Mouse (Mus musculus): ENCODE measurements around the gene Fkbp11. TPM values are rescaled to one million over a fixed set of nuclear protein-coding genes. Genes with fewer than 3 reads are reported as not detected.

The Fkbp11 gene
- polyA plus RNA-seq (2012; rRNA removed; ENCODE audit: low replicate concordance): 8.5 and 30.4 TPM in 2 replicates

GRCm38 (mm10) chr15:98727443-98728321, at the start of gene Fkbp11:
Gene Fkbp11, minus strand, starts transcription at chr15:98728198.

GRCm38 (mm10) chr15:98777762-98778161, 49.8 kb upstream of the Fkbp11 start, which contains the start of gene Wnt10b:
Gene Wnt10b, minus strand, starts transcription at chr15:98778150.

GRCm38 (mm10) chr15:98762670-98763529, 34.9 kb upstream of the Fkbp11 start, which contains the start of gene Arf3:
Gene Arf3, minus strand, starts transcription at chr15:98763214.

GRCm38 (mm10) chr15:98707766-98708372, 20.1 kb downstream of the Fkbp11 start, which contains the start of gene Ccdc65:
Gene Ccdc65, plus strand, starts transcription at chr15:98708207.

GRCm38 (mm10) chr15:98676940-98677728, 50.9 kb downstream of the Fkbp11 start, which contains the start of gene Rnd1:
Gene Rnd1, minus strand, starts transcription at chr15:98677461.

Other genes with a start within 250 kb of the Fkbp11 start
- 0.93 TPM in 1 of 2 replicates, not detected in the other for gene Lalba, start 245.5 kb downstream of the Fkbp11 start, polyA plus RNA-seq (2012; rRNA removed; ENCODE audit: low replicate concordance)
- not detected in 2 replicates for gene Olfr279, start 235.8 kb downstream of the Fkbp11 start, polyA plus RNA-seq (2012; rRNA removed; ENCODE audit: low replicate concordance)
- gene Kansl2, start 193.9 kb downstream of the Fkbp11 start, polyA plus RNA-seq (2012; rRNA removed; ENCODE audit: low replicate concordance): 34.5 and 55.4 TPM in 2 replicates
- 9.7 and 16.1 TPM in 2 replicates for gene Ccnt1, start 157.3 kb downstream of the Fkbp11 start, polyA plus RNA-seq (2012; rRNA removed; ENCODE audit: low replicate concordance)
- 0.73 TPM in 1 of 2 replicates, not detected in the other for gene 4930415O20Rik, start 157.2 kb downstream of the Fkbp11 start, polyA plus RNA-seq (2012; rRNA removed; ENCODE audit: low replicate concordance)
- gene Adcy6, start 118.1 kb downstream of the Fkbp11 start, polyA plus RNA-seq (2012; rRNA removed; ENCODE audit: low replicate concordance): 107 and 116 TPM in 2 replicates
- 21.0 and 124 TPM in 2 replicates for gene Cacnb3, start 97.4 kb downstream of the Fkbp11 start, polyA plus RNA-seq (2012; rRNA removed; ENCODE audit: low replicate concordance)
- 29.0 and 48.5 TPM in 2 replicates for gene Ddx23, start 65.3 kb downstream of the Fkbp11 start, polyA plus RNA-seq (2012; rRNA removed; ENCODE audit: low replicate concordance)
- 4.4 and 5.4 TPM in 2 replicates for gene Rnd1, start 50.7 kb downstream of the Fkbp11 start, polyA plus RNA-seq (2012; rRNA removed; ENCODE audit: low replicate concordance)
- gene Ccdc65, start 20.0 kb downstream of the Fkbp11 start, polyA plus RNA-seq (2012; rRNA removed; ENCODE audit: low replicate concordance): 0.09 and 1.4 TPM in 2 replicates
- 95.2 and 124 TPM in 2 replicates for gene Arf3, start 35.0 kb upstream of the Fkbp11 start, polyA plus RNA-seq (2012; rRNA removed; ENCODE audit: low replicate concordance)
- 1.9 and 4.5 TPM in 2 replicates for gene Wnt10b, start 50.0 kb upstream of the Fkbp11 start, polyA plus RNA-seq (2012; rRNA removed; ENCODE audit: low replicate concordance)
- 0.15 and 0.39 TPM in 2 replicates for gene Wnt1, start 61.7 kb upstream of the Fkbp11 start, polyA plus RNA-seq (2012; rRNA removed; ENCODE audit: low replicate concordance)
- 0.05 and 0.06 TPM in 2 replicates for gene Ddn, start 81.3 kb upstream of the Fkbp11 start, polyA plus RNA-seq (2012; rRNA removed; ENCODE audit: low replicate concordance)
- gene Prkag1, start 103.3 kb upstream of the Fkbp11 start, polyA plus RNA-seq (2012; rRNA removed; ENCODE audit: low replicate concordance): 84.2 and 92.4 TPM in 2 replicates
- 19.8 and 31.7 TPM in 2 replicates for gene Kmt2d, start 143.0 kb upstream of the Fkbp11 start, polyA plus RNA-seq (2012; rRNA removed; ENCODE audit: low replicate concordance)
- gene Rhebl1, start 166.3 kb upstream of the Fkbp11 start, polyA plus RNA-seq (2012; rRNA removed; ENCODE audit: low replicate concordance): 3.7 and 8.4 TPM in 2 replicates
- gene Dhh, start 170.3 kb upstream of the Fkbp11 start, polyA plus RNA-seq (2012; rRNA removed; ENCODE audit: low replicate concordance): 3.6 and 3.8 TPM in 2 replicates
- gene Lmbr1l, start 190.0 kb upstream of the Fkbp11 start, polyA plus RNA-seq (2012; rRNA removed; ENCODE audit: low replicate concordance): 44.1 and 65.4 TPM in 2 replicates
- 2,548 and 2,957 TPM in 2 replicates for gene Tuba1b, start 206.4 kb upstream of the Fkbp11 start, polyA plus RNA-seq (2012; rRNA removed; ENCODE audit: low replicate concordance)
- gene Gm49450, start 225.4 kb upstream of the Fkbp11 start, polyA plus RNA-seq (2012; rRNA removed; ENCODE audit: low replicate concordance): 37.6 and 189 TPM in 2 replicates
- gene Tuba1a, start 225.5 kb upstream of the Fkbp11 start, polyA plus RNA-seq (2012; rRNA removed; ENCODE audit: low replicate concordance): 958 and 2,123 TPM in 2 replicates

All from subcutaneous adipose tissue, adult 2 months (tissue).